Mouse (Mus musculus) gastrocnemius, adult 8-10 months (tissue): ENCODE measurements around the gene Taf4. TPM values are rescaled to one million over a fixed set of nuclear protein-coding genes. Genes with fewer than 3 reads are reported as not detected.

Source experiments
- DNase-seq, 2 experiments: peaks; one replicate each; pipeline ENCODE4 v3.0.0; 2022; ENCODE audit warnings: low spot score in 2 of 2
- total RNA-seq, 4 experiments: library from RNA; stranded (reverse); gene quantifications; 2 replicates each; pipeline ENCODE4 v1.2.4; 2022

Taf4 gene
- total RNA-seq, 4 experiments from 2014 or later = 7.2 to 9.6 (median 8.8) TPM

DNA sequence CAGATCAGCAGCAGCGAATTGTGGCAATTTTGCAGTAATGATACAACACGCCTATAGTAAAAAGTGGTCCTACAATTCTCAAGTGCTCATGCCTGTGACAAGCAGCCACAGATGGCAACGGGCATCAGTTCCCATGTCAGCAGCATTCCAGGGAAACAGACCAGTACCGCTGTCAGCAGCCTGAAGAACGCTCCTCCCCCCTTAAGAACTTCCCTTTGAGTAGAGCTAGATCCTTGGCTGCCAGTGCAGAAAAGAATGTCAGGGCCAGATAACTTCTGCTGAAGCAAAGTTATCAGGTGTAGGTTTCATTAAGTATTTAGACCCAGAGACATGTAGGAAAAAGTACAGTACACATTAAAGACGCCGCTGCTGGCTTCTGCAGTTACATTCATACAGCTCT, 8.4 kb upstream of the Taf4 start:
- DNase-seq = no peak

DNA sequence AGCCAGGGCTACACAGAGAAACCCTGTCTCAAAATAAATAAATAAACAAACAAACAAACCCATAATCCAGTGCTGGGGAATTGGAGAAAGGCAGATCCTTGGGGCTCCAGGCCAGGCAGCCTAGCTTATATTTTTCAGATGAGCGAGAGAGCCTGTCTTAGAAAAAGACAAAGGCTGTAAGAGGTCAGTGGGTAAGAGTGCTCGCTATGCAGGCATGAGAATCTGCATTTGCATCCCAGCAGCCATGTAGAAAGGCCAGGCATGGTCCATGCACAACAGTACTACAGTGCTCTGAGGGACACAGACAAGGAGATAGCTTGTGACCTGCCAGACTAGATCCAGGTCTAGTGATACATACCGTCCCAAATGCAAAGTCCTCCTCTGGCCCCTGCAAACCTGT, 6.3 kb upstream of the Taf4 start:
- no peak for DNase-seq

DNA sequence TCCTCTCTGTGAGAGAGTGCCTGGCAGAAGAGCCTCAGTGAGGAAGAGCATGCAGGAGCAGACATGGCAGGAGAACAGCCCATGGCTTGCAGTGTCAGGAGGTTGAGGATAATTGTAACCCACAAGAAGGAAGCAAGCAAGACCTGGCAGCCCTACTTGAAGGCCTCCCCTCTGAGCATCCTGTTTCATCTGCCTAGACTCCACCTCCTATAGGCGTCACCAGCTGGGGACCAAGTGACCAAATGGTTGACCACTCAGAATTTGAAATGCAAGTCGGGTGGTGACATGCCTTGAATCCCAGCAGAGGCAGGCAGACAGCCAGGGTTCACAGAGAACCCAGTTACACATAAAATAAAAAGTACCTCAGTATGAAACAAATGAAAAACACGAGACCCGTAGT, 4.2 kb upstream of the Taf4 start:
- no peak for DNase-seq

DNA sequence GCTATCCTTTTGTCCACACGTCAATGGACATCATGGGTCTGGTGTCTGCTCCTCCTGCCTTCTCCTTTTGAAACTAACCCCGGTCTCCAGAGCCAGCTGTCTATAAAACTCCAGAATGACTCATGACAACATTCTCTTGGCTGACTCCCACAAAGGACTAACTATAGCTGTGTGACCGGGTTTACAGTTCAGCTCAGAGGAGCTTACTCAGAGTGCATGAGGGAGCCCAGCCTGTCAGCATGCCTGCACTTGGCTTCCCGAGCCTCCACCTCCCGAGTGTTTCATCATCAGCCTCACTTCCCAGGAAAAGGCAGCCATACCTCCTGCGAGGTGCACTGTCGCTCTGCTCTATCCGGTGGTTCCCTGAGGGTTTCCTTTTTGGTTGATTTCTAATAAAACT, 3.4 kb upstream of the Taf4 start:
- DNase-seq = peak; percentile 62 to 68

DNA sequence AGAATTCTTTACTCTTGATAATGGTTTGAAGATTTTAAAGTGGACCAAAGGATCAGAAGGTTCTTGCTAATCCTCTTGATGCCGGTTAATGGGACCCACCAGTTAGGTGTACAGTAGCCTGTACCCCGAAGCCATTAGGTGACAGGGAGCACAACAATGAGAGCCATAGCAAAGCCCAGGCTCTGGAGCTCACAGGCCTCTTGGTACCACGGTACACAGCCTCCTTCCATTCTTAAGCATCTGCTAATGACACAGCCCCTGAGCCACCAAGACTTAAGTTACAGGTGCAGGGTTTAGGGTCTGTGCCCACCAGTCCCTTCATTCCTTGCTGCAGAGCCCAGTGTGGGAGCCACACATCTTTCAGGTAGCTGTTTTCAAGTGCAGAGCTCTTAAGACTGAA, 1.8 kb upstream of the Taf4 start:
- DNase-seq = no peak

DNA sequence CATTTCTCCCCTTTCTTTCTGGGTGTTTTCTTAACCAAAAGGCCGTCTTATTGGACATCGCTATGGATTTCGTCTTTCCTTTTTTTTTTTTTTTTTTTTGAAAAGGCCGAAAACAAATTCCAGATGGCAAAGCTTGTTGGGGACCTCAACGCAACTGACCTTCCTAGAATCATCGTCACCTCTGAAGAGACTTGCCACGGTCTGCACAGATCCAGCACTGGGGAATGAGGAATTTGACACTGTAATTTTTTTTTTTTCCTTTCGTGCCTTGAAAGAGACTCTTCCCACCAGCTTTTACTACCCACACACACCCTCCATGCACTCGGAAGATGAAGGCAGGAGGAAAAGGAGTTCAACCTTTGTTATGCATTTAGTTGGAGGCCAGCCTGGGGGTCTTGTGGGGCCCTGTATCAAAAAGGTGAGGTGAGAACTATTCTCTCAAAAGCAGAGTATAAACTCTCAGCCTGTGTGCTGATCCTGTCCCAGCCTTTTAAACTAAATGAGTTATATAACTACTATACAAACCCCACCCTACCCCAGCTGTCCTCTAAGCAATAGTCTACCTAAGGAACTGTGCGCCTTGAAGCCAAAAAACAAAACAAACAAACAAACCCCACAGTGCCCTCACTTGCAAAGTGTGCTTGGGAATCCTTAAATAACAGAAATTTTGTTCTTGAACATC, 1.0 kb upstream of the Taf4 start:
- no peak for DNase-seq

DNA sequence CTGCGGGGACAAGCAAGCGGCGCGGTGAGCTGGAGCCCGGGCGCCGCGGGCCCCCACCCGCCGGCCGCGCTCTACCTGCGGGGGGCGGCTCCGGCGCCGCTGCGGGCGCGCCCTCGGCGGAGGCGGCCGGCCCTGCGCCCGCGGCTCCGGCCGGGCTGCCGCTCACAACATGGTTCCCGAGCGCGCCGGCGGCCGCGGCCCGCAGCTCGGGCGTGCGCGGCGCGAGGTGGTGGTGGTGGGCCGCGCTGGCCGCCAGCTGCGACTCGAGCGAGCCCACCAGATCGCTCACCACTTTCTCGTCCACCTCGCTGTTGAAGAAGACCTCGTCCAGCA, 185 bp downstream of the Taf4 start:
- DNase-seq = no peak

DNA sequence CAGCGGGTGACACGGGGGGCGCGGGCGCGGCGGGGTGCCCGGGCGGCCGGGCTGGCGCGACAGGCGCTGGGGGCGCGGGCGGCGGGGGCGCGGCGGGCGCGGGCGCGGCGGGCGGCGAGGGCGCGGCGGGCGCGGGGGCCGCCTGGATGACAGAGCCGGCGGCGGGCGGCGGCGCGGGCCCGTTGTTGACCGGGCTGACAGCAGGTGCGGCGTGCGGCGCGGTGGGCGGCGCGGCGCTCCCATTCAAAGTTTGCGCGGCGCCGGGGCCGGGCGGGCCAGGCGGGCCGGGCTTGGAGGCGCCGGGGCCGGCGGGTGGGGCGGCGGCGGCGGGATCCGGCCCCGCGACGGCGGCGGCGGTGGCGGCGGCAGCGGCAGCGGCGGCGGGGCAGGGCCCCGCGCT, 595 bp downstream of the Taf4 start:
- no peak for DNase-seq

DNA sequence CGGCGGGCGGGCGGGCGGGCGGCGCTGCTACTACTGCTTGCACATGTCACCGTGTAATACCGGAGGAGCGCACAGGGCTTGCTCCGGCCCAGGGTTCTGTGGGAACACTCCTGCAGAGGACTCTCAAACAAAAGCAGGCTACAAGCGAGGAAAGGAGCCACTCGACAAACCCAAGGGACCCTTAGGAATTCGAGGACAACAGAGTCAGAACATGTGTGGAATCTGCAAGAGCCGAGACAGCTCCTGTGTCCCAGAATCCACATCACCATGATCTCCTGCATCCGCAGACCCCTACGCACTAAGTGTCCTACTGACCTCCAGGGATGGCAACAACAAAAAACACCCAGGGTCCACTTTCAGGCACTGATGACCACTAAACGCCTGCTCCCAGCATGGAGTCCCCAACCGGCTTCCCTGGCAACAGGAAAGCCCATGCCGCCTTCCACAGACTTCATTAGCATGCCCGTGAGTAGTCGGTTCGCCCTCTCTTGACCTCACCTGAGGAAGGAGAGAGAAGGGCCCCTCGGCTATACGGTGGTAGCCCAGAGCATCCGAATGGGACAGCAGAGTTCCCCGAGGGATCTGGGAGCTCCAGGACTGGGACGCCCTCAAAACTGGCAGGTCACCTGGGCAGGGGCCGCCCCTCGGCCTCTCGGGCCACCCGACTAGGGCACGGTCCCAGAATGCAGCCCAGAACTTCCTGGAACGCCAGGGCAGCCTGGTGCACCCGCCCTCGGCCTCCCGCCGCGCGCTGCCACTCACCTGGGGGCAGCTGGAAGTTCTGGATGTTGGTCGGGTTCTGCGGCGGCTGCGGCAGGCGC, 1.6 kb downstream of the Taf4 start:
- DNase-seq = no peak

DNA sequence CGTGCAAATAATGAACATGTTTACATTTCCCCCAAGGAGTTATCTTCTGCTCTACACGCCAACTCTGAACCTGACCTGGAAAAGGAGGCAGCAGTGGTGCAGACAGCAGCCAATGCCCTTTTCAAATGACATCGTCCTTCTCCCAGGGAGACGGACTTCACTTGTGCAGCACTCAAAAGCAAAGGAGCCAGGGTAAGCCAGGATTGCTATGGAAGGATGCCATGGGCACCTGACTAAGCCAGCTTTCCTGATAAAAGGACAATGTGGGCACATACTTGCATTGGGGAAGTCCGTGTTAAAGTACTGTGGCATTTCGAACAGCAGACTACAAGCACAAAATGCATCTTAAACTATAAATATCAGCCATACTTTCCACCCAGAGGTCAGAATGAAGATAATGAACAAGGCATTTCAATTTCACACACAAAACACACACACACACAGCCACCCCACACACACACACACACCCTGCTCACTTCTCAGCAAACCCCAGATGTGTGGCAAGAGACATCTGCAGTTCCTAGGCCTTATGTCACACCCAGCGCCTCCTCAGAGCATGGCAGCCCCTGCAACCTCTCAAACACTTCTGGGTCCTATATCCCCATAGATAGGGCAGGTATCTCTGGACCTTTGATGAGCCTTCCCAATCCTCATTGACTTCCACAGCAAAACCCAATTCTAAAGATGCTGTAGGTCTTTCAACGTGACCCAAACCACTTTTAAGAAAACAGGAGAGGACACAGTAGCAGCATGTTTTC, 2.4 kb downstream of the Taf4 start:
- no peak for DNase-seq

DNA sequence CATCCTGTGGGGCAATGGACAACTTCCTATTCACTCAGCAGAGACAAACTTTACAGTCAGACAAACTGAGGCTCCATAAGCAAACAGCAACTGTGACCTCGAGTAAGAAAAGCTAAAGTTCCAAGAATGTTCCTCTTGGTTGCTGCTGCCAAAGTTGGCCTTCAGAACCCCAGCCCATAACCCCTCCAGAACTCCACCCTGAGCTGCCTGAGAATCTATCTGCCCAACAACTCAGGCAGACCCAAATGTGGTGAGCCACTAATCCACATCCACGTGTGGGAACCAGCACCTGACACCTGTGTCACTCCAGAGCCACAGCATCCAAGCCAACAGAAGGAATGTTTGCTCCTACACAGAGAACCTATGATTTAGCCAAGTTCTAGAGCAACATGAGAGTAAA, 4.0 kb downstream of the Taf4 start:
- DNase-seq = no peak

DNA sequence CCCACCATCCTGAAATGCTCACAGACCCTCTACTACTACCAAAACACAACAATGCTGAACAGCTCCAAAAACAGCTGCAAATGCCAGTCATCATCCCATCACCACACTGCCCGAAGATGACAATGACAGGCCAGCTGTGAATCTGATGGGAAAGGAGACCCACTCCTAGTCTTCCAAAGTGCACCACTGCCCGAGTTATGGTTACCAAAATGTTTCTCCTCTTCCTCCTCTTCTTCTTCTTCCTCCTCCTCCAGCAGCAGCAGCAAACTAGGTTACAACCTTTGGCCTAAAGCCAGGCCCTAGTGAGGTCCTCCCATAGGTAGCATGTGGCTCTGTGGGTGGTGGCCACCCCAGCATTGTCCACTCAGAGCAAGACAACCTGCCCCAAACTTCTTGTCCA, 4.6 kb downstream of the Taf4 start:
- DNase-seq = no peak

DNA sequence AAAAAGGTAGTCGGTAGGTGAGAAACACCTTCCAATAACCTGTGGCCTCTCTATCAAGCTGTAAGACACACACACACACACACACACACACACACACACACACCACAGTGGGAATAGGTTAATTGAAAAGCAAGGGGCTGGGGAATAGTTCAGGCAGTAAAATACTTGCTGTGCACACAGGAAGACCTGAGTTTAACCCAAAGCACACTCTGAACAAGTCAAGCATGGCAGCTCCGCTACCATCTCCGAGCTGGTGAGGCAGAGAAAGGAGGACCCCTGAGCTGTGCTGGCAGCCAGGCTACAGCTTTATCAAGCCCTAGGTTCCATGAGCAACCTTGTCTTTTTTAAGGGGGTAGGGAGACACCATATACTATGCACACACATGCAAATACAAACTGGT, 7.3 kb downstream of the Taf4 start:
- no peak for DNase-seq

DNA sequence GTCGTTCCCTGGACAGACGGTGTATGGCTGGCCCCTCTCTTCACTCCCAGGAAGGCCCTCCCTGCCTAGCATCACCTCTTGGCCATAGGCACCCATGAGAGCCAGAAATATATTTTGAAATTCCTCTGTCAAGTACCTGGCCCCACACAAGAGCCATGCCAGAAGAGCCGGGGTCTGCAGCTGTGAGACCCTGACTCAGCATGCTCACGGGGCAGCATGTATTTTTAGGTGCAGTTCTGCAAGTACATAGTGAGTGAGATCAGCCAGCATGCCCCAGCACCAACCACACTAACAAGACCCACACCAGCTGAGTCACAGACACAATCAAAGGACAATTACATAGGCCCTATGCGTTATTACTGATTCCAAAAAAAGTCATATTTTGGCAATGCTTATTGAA, 8.8 kb downstream of the Taf4 start:
- DNase-seq = no peak

DNA sequence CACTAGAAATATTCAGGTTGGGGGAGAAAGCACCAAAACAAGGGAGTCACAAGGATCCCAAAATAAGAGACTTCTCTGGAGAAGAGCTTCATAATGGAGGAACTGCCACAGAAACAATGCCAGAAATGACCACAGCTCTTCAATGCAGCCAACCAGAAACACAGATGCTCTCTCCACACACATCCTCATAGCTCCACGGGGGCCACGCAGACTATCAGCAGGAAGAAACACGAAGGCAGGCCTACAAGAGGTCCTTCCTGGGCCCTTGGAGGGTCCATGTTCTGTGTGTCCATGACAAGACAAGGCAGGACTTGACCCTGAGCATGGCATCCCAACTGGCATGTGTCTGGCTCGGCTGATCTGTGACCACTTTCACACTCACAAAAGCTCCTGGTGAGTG, 15.0 kb downstream of the Taf4 start:
- DNase-seq = no peak

DNA sequence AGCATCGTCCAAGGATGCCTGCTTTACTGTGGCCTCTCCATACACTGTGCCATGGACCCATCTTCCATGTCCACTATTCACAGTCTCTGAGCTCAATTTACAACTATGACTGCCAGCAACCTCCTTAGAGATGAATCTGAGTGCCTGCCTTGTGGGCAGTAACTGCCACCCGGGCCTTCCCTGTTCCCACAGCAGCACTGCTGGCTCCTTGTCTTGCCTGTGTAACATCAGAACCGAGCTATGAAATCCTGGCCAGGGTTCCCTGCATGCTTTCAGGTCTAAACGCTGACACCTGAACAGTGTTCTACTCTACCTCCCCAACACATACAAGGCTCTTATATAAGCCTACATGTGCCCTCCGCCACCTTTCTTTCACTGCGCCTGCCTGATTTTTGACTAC, 16.1 kb downstream of the Taf4 start:
- DNase-seq = peak; percentile 27 to 51

DNA sequence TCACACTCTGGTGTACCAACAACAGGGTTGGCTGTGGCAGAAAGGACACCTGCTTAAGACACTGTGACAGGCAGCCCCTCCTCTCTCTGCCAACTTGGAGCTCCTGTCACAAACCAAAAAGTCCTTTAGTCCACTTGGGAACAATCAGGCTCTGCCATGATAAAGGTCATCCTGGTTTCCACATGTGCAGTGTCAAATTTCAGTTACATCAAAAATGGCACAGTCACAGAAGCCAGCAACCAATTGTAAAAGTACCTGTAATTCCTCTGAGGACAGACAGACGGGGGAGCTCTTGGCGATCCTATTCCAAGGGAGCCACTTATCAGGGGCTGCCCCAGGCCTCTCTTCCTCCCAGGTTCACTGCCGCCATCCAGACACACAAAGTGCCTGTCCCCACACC, 17.1 kb downstream of the Taf4 start:
- no peak for DNase-seq

DNA sequence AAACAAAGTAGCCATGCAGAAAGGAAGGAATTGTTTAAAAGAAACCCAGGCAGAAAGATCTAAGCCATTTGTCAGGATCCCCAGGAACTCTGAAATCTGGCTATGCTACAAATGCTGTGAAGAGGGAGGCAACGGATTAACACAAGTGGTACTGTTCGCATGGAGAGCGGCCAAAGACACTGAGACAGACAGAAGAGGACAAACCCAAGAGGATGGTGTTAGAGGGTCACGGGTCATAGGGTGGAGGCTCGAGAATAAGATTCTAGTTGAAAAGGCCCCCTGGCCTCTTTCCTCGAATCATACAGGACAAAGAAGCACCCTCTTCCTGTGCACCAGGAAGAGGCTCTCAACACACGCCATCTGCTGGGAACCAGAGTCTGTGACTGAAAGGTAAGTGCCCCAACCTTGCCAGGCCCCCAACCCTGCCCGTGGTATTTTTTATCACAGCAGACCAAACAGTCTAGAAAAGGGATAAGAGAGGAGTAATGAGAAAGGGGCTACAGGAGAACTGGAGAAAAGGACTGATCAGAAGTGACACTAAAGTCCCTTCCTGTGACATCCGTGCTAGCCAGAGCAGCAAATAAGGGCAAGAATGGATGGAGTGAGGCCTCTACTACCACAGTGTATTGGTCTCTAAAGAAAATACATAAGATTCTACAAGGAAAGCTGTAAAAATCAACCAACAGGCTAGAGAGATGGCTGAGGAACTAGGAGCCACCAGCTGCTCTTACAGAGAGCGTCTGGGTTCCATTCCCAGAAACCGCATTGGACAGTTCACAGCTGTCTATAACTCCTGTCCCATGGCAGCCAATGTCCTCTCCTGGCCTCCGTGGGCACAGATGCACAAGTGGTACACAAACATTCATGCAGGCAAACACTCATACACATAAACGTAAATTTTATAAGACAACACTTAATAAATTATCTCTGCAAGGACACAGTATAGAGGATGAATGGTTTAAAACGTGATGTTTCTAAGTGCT, 24.6 kb downstream of the Taf4 start:
- no peak for DNase-seq

DNA sequence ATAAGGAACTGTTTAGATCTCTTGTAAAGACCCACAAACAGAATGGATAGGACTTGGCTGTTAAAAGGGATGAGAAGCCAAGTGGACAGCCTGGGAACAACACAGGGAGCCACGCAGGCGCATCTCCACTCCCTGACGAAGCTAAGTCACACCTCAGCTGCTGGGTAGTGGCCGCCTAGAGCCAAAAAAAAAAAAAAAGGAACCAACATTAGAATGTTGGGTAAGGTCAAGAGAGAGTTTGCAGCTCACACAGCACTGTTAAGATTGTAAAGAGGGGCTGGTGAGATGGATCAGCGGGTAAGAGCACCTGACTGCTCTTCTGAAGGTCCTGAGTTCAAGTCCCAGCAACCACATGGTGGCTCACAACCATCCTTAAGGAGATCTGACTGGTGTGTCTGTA, 27.6 kb downstream of the Taf4 start:
- DNase-seq = no peak

DNA sequence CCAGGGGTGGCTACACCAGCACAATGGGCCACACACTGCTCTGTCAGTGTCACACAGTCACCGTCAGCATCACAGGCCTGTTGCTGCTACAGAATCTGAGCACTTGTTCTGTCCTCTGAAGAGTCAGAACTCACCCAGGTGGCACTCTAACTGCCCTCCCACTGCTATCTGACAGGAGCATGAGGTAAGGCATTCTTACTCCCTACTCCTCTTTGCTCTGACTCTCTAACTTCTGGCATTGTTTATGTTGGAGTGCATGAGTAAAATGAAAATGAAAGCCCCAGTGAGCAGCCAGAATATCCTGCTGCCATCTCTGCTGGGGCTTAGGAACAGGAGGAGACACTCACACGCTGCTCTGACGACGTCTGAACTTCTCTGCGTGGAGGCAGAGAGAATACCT, 28.8 kb downstream of the Taf4 start:
- no peak for DNase-seq

DNA sequence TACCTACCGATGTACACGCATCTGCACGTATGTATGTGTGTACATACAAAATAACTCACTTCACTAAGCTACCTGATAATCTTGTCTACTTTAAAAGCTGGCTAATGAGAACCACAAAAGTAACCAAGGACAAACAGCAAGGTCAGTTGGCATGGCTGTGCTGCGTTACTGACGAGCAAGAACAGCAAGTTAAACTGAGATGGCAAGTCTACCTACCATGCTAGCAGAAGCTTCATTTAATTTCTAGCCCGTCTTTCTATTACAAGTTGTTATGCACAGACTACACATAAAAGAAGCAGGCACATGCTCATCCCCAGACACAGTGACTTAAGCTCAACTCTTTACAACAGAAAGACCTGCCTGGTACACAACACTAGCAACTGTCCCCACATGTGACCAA, 29.9 kb downstream of the Taf4 start:
- no peak for DNase-seq
